Mouse (Mus musculus) brain, adult 2 months (tissue): ENCODE measurements at regions not wholly inside any gene's neighbourhood (a gene's known extent, or its start where the extent isn't known, plus 50 kb on each side); places are given as distances from the start of the nearest gene placed in this dataset.

Source experiments
- DNase-seq: peaks from one replicate; pipeline ENCODE4 v3.0.0; 2011; ENCODE audit warnings: low read depth, low spot score

- DNase-seq, result no peak
Measured at GRCm38 (mm10) chr15:36427334-36427733, 580.2 kb downstream of the Zfp706 start.

- DNase-seq, result peak; percentile 58
Measured at GRCm38 (mm10) chr15:36425902-36426301, 581.7 kb downstream of the Zfp706 start.

GRCm38 (mm10) chr15:36424047-36424446 lies 583.5 kb downstream of the Zfp706 start:
- no peak for DNase-seq

- no peak for DNase-seq
Measured at GRCm38 (mm10) chr15:36422781-36423180, 584.8 kb downstream of the Zfp706 start.

- no peak for DNase-seq
Measured at GRCm38 (mm10) chr15:36419943-36420480, 587.6 kb downstream of the Zfp706 start.

- peak; percentile 80 for DNase-seq
Measured at GRCm38 (mm10) chr15:36417426-36417825, 590.1 kb downstream of the Zfp706 start.

GRCm38 (mm10) chr15:36415552-36416249 lies 591.9 kb downstream of the Zfp706 start:
- DNase-seq, result no peak

GRCm38 (mm10) chr15:36412016-36412415 lies 595.6 kb downstream of the Zfp706 start:
- peak; percentile 66 for DNase-seq

GRCm38 (mm10) chr15:36405446-36405845 lies 602.1 kb downstream of the Zfp706 start:
- DNase-seq, result no peak

GRCm38 (mm10) chr15:36403336-36404119 lies 604.0 kb downstream of the Zfp706 start:
- DNase-seq, result no peak

- no peak for DNase-seq
Measured at GRCm38 (mm10) chr15:36402051-36402450, 605.5 kb downstream of the Zfp706 start.

- DNase-seq, result no peak
Measured at GRCm38 (mm10) chr15:36400311-36400840, 607.2 kb downstream of the Zfp706 start.

GRCm38 (mm10) chr15:36399355-36400012 lies 608.1 kb downstream of the Zfp706 start:
- no peak for DNase-seq

- DNase-seq, result peak; percentile 81
Measured at GRCm38 (mm10) chr15:36398099-36398982, 609.2 kb downstream of the Zfp706 start.

- no peak for DNase-seq
Measured at GRCm38 (mm10) chr15:36396791-36397190, 610.8 kb downstream of the Zfp706 start.

GRCm38 (mm10) chr15:36396245-36396644 lies 611.3 kb downstream of the Zfp706 start:
- no peak for DNase-seq

GRCm38 (mm10) chr15:36395672-36396050 lies 611.9 kb downstream of the Zfp706 start:
- no peak for DNase-seq

- no peak for DNase-seq
Measured at GRCm38 (mm10) chr15:36394914-36395671, 612.5 kb downstream of the Zfp706 start.

- no peak for DNase-seq
Measured at GRCm38 (mm10) chr15:36389775-36390174, 617.8 kb downstream of the Zfp706 start.

GRCm38 (mm10) chr15:36381228-36381671 lies 626.3 kb downstream of the Zfp706 start:
- DNase-seq, result no peak
